ENCODE assay signal across 22 mouse cellular contexts in genomic region chr16:17640706-17641105, GRCm38 (mm10). TPM values are rescaled to one million over a fixed set of nuclear protein-coding genes. Genes with fewer than 3 reads are reported as not detected.
A peak's percentile ranks its signal among the peaks of the same experiment; 100 is the strongest.
DNase-seq lines count a peak whose midpoint lies in the region; TF ChIP-seq lines count a peak whose summit lies in the region.
"Had no signal": no experiment of that assay in that cellular context is flagged by ENCODE, and none has a peak within 500 bp of the region (broad histone marks: within the 10 kb centered on the region; RNA-seq: fewer than 3 reads in every experiment).

No protein-coding gene starts in this region.

- peaks cover 26% of the 10 kb centered on the region for H3K4me1 ChIP-seq in heart, embryonic 10.5 days
- H3K4me1 ChIP-seq in CH12.LX (ENCODE audit: control insufficient read depth in 1 of 2, insufficient read depth in 2 of 2) = no peaks in the 10 kb centered on the region
- H3K4me1 ChIP-seq: forebrain, embryonic 10.5 days; forebrain, embryonic 13.5 days; hindbrain, embryonic 10.5 days; hindbrain, embryonic 13.5 days; intestine, embryonic 15.5 days had no signal

- no peak overlapping the region for H3K27ac ChIP-seq in heart, embryonic 10.5 days
- H3K27ac ChIP-seq in CH12.LX (ENCODE audit: insufficient read depth, low read depth) = no peak overlapping the region
- H3K27ac ChIP-seq: forebrain, embryonic 10.5 days; forebrain, embryonic 13.5 days; heart, adult 2 months; hindbrain, embryonic 10.5 days; hindbrain, embryonic 13.5 days; intestine, embryonic 15.5 days had no signal

- no peak for TF ChIP-seq RAD21 in CH12.LX (IDR thresholded peaks at IDR 0.05; ENCODE audit: low read depth, low read length)

- dilution Hi-C loops in CH12.LX (cut with MboI; ENCODE audit: extremely low pct_ligation_motif_present, extremely low pct_unique_long_range_greater_than_20kb, low sequenced_read_pairs) = no loop called here

- peak; percentile 65 for DNase-seq in cerebellum, adult 11-12 months
- no peak for DNase-seq in cerebellum, postnatal 4 days (ENCODE audit: low spot score in 2 of 2)
- DNase-seq in heart, embryonic 10.5 days (ENCODE audit: low spot score) = peak; percentile 71
- DNase-seq in heart, postnatal 4 days = no peak
- no peak for DNase-seq in CH12.LX (ENCODE audit: extremely low read depth)
- DNase-seq in cerebellum, postnatal 10 days = peak; percentile 24 to 30
- DNase-seq in T-cell, adult 2 months (ENCODE audit: low spot score) = no peak
- no peak for DNase-seq in testis, postnatal 14 days (ENCODE audit: low spot score)
- DNase-seq: adrenal gland, adult 8-10 months; adrenal gland, postnatal 25 days; B cell, adult 2 months; embryo, embryonic 11 days; gastrocnemius, postnatal 10 days; gastrocnemius, postnatal 36 days; heart, adult 2 months had no signal

- no peaks in the 10 kb centered on the region for H3K79me2 ChIP-seq in CH12.LX (replicated peaks; ENCODE audit: control insufficient read depth, extremely low read depth, insufficient read depth, poor library complexity, severe bottlenecking)

- H3K27me3 ChIP-seq in heart, embryonic 10.5 days (ENCODE audit: insufficient read depth, poor library complexity, severe bottlenecking) = no peaks in the 10 kb centered on the region
- no peaks in the 10 kb centered on the region for H3K27me3 ChIP-seq in CH12.LX (replicated peaks)
- H3K27me3 ChIP-seq: forebrain, embryonic 13.5 days; hindbrain, embryonic 13.5 days; intestine, embryonic 15.5 days had no signal

- no peak overlapping the region for H3K9ac ChIP-seq in CH12.LX (ENCODE audit: insufficient read depth, low read depth)
- H3K9ac ChIP-seq: forebrain, embryonic 13.5 days; hindbrain, embryonic 13.5 days; intestine, embryonic 15.5 days had no signal

- H3K36me3 ChIP-seq in heart, embryonic 10.5 days = peaks cover 64% of the 10 kb centered on the region
- peaks cover 69 to 95% of the 10 kb centered on the region in 2 experiments for H3K36me3 ChIP-seq in CH12.LX (replicated peaks in 1 of 2; ENCODE audit: control insufficient read depth in 1 of 2, insufficient read depth in 1 of 2, low read length in 1 of 2)

- 88% methylated on average over 9 of the region's 9 CpGs for WGBS in heart, embryonic 10.5 days

- in situ Hi-C loops in CH12.LX (cut with MboI; ENCODE audit: low pct_ligation_motif_present, low pct_unique_long_range_greater_than_20kb, low sequenced_read_pairs) = no loop called here

- H3K9me3 ChIP-seq in heart, embryonic 10.5 days = no peaks in the 10 kb centered on the region
- no peaks in the 10 kb centered on the region for H3K9me3 ChIP-seq in CH12.LX (replicated peaks; ENCODE audit: low read length)
- H3K9me3 ChIP-seq: forebrain, embryonic 10.5 days; forebrain, embryonic 13.5 days; hindbrain, embryonic 10.5 days; hindbrain, embryonic 13.5 days; intestine, embryonic 15.5 days had no signal

- no peak for TF ChIP-seq CTCF in CH12.LX (conservative IDR thresholded peaks at IDR 0.05 in 1 of 2, IDR thresholded peaks at IDR 0.05 in 1 of 2; ENCODE audit: low read depth in 2 of 2, low read length in 2 of 2)

- H3K4me2 ChIP-seq in CH12.LX (ENCODE audit: insufficient read depth, low read depth, poor library complexity, severe bottlenecking) = no peak overlapping the region
- H3K4me2 ChIP-seq: forebrain, embryonic 13.5 days; heart, embryonic 11.5 days; hindbrain, embryonic 13.5 days; intestine, embryonic 15.5 days had no signal

- no peak for TF ChIP-seq EP300 in CH12.LX (IDR thresholded peaks at IDR 0.05; ENCODE audit: low read length)

- H3K4me3 ChIP-seq in heart, embryonic 10.5 days = no peak overlapping the region
- H3K4me3 ChIP-seq in CH12.LX (replicated peaks in 1 of 3; ENCODE audit: low read depth in 2 of 3, low read length in 2 of 3, poor library complexity in 1 of 3) = no peak overlapping the region
- H3K4me3 ChIP-seq: forebrain, embryonic 10.5 days; forebrain, embryonic 13.5 days; heart, adult 2 months; hindbrain, embryonic 10.5 days; hindbrain, embryonic 13.5 days; intestine, embryonic 15.5 days had no signal

- TF ChIP-seq POLR2A in CH12.LX (IDR thresholded peaks at IDR 0.05; ENCODE audit: low read depth, low read length) = no peak

TF ChIP-seq in CH12.LX, 34 proteins besides CTCF, POLR2A, EP300 and RAD21:
- TF ChIP-seq POLR2AphosphoS2 (IDR thresholded peaks at IDR 0.05; ENCODE audit: low read depth, low read length) (0 out of 2 replicates have a peak, but pooled peaks have one; percentile 19), NRF1 (IDR thresholded peaks at IDR 0.05; ENCODE audit: low read depth, low read length) (no peak)
TF ChIP-seq in CH12.LX: peak in this region for 1.

RNA-seq across cellular contexts. Expression of gene Ccdc74a, which starts 5.6 kb away (rescaled TPM):
- polyA plus RNA-seq in heart, embryonic 10.5 days (2016; fragmentation: Nextera tagmentation; extraction: Ambion mirVana) = 4.4 and 5.8 TPM in 2 replicates
- 1 to 10 TPM; 2.0 to 2.1 TPM for total RNA-seq in heart, postnatal 4 days (2021)
- total RNA-seq in CH12.LX (2012; rRNA removed) (0.42 TPM in 1 of 2 replicates, not detected in the other), CH12.LX (2014; rRNA removed) (0.45 TPM in 1 of 2 replicates, not detected in the other)
- 1.5 and 2.0 TPM in 2 replicates for polyA plus RNA-seq in CH12.LX (2012; ENCODE audit: insufficient read length, low read depth)
- total RNA-seq: granulocyte monocyte progenitor cell, adult 5-6 weeks had no signal

RNA-seq across cellular contexts. Expression of gene Smpd4, which starts 21.6 kb away (rescaled TPM):
- 39.1 and 44.2 TPM in 2 replicates for polyA plus RNA-seq in heart, embryonic 10.5 days (2016; fragmentation: Nextera tagmentation; extraction: Ambion mirVana)
- total RNA-seq in heart, postnatal 4 days (2021) = 10 to 100 TPM; 30.9 to 35.4 TPM
- total RNA-seq in CH12.LX (2012; rRNA removed) (38.6 and 55.5 TPM in 2 replicates), CH12.LX (2014; rRNA removed) (55.5 and 65.9 TPM in 2 replicates)
- polyA plus RNA-seq in CH12.LX (2012; ENCODE audit: insufficient read length, low read depth) = 66.5 and 97.1 TPM in 2 replicates

RNA-seq across cellular contexts. Expression of gene Slc7a4, which starts 57.7 kb away (rescaled TPM):
- polyA plus RNA-seq in heart, embryonic 10.5 days (2016; fragmentation: Nextera tagmentation; extraction: Ambion mirVana) = 3.3 and 8.5 TPM in 2 replicates
- total RNA-seq in heart, postnatal 4 days (2021) = 1 to 10 TPM; 3.8 to 4.1 TPM
- 0.34 and 1.3 TPM in 2 replicates for total RNA-seq in CH12.LX (2012; rRNA removed)
- total RNA-seq in CH12.LX (2014; rRNA removed) = not detected in 2 replicates
- polyA plus RNA-seq in CH12.LX (2012; ENCODE audit: insufficient read length, low read depth) = not detected in 2 replicates

Comparison
In these comparisons a context has a peak if more than half of its experiments do, and no peak if none do; other contexts are left out.
1. DNase-seq: peak in cerebellum, adult 11-12 months (single experiment), heart, embryonic 10.5 days (single experiment) and cerebellum, postnatal 10 days (2 of 2); none in cerebellum, postnatal 4 days (0 of 2), heart, postnatal 4 days (single experiment), CH12.LX (single experiment), T-cell, adult 2 months (single experiment) and testis, postnatal 14 days (single experiment).